Mouse (Mus musculus) thymus, postnatal 0 days (tissue): Measurements from ENCODE around the gene Mfsd4a. TPM values are rescaled to one million over a fixed set of nuclear protein-coding genes. Genes with fewer than 3 reads are reported as not detected.

Experiments used
- DNase-seq: peaks from one replicate; pipeline ENCODE4 v3.0.0-alpha.2; 2015; ENCODE audit warnings: low spot score
- polyA plus RNA-seq: library from polyadenylated mRNA; unstranded; fragments of >200 nt; fragmentation: Nextera tagmentation; extraction: Ambion mirVana; gene quantifications from 2 replicates; pipeline ENCODE4 v1.2.1, GENCODE M21; 2015

Gene Mfsd4a
- polyA plus RNA-seq, 1 experiment from 2014 or later: 17.1 TPM

DNA sequence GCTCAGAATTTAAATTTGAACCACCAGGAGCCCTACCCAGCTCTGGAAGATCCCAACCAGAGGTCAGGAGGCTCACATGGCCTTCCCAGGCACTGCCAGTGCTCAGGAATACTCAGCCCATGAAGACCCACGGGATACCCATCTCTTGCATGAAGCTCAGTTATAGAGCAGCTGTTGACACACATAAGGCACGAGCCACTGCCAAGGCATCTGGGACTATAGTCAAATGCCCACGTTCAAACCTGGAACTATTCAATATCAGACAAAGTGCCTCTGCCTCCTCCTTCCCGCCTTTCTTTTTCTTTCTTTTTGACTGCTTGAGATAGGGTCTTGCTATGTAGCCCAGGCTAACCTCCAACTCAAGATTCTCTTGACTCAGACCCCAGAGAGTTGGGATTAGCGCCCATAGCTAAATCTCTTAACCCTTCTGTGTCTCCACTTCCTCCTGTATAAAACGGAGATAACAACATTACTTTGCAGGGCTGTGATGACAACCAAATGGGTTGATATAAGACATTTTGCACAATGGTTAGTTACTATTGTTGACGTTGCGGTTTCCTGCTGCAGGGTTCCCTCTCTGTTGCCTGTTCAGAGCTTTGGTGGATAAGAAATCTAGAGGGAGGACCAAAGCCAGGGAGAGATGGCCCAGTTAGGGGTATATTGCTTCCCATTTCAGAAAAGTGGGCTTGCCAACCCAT lies 2.2 kb downstream of the Mfsd4a start:
- DNase-seq: no peak

DNA sequence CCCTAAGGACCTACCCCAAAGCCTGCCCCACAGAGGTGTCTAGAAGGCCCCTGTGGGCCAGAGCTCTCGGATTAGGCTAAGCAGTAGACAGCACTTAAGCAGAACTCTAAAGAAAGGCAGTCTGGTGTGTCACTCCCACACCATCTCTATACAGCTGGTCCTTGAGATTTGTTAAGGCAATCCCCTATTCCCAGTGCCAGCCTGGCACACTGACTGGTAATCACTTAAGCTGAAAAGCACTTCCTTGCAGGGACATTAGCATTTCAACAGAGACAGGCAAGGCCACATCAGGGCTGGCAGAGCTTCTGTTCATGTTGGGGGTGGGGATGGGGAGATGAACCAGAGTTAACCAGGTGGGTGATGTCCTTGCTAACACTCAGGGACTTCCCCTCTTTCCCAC lies 2.9 kb downstream of the Mfsd4a start:
- no peak for DNase-seq

GRCm38 (mm10) chr1:132063096-132063495 lies 4.8 kb downstream of the Mfsd4a start:
- DNase-seq: no peak

- no peak for DNase-seq
These were observed 5.9 kb downstream of the Mfsd4a start for GRCm38 (mm10) chr1:132061750-132062541.

DNA sequence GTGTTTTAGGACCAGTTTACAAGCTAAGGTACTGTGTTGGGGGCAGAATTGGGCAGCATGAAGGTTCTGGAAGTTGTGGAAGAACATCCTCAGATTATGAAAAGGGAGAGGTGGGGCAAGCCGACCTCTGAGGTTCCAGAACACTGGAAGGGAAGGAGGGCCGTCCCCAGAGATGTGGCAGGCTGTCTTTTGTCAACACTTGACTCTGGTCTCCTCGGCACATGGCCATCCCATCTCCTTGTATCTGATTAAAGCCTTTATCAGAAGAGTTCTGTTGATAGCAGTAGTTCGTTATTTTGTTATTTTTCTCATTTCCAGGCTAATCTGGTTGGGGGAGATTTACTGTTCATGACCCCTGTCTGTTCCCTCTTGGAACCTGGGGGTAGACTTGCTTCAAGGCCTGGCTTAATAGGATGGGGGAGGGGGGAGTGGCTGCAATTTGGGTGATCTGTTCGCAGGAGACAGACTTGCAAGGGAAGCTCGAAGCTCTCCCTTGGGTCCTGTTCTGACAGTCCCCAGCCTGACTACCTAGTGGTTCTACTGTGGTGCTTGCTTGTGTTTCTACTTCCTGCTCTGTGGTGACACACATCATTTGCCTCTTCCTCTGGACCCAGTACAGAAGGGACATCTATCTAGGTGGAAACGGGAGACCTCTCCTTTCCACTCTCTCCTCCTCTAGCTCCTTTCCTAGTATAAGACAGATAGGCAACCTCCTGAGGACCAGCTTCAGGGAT lies 7.7 kb downstream of the Mfsd4a start:
- no peak for DNase-seq

GRCm38 (mm10) chr1:132058558-132058957 lies 9.3 kb downstream of the Mfsd4a start:
- no peak for DNase-seq

GRCm38 (mm10) chr1:132055054-132055664 lies 12.7 kb downstream of the Mfsd4a start:
- DNase-seq: peak; percentile 13

- no peak for DNase-seq
These were observed 13.5 kb downstream of the Mfsd4a start for GRCm38 (mm10) chr1:132054387-132054786.

DNA sequence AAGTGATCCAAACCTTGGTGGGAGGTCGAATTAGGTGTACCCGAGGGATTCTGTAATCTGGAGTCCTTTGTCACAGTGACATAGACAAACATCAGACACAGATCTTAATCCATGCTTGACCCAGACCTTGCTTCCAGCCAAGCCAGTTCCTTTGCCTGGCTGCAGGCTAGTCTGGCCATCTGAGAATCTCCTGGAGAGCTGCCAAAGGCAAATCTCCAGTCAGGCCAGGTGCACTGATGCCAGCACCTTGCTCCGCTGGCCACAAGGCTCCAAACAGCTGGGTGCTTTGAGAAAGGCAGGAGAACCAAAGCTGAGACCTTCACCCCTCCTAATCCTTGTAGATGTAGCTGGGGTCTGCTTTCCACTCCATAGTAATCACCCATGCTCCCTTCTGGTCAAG lies 16.1 kb downstream of the Mfsd4a start:
- DNase-seq: no peak

DNA sequence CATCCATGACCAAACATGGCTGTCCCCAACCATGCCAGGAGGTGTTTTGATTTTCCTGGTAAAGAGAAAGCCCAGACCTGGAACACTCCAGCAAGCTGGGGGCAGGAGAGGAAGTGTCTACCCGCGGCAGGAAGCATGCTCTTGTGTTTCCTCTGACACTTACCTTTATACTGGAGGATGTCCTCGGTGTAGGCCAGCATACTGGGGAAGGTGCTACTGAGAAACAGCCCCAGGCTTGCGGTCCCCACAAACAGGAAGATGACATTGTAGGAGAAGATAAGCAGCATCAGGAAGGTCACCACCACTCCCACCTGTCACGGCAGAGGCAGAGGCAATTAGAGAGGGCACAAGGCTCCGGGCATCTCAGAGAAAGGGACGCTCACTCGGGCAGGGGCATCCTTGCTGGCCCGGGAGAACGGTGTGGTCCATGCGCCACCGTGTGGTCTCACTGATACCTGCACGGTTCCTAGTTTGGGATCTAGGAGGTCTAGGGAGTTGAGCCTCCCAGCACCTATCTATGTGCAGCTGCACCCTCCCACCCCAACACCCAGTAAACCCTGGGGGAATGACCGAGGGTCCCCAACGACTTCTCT lies 21.6 kb downstream of the Mfsd4a start:
- peak; percentile 72 for DNase-seq

DNA sequence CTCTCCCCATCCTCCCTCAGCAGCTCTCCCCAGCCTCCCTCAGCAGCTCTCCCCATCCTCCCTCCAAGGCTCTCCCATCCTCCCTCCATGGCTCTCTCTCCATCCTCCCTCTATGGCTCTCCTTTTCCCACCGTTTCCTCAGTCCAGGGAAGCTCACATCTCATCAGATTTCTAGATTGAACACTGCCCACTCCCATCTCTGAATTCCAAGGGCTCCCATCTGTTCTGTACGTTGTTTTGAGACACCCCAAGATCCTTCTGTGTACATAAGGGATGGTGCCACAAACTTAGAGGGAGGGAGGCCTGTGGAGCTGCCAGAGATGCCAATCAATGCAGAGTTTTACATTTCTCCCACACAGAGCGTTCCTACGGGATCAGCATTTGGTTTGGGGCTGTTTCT lies 24.1 kb downstream of the Mfsd4a start:
- DNase-seq: no peak

- DNase-seq: no peak
These were observed 27.7 kb downstream of the Mfsd4a start for GRCm38 (mm10) chr1:132040201-132040621.

DNA sequence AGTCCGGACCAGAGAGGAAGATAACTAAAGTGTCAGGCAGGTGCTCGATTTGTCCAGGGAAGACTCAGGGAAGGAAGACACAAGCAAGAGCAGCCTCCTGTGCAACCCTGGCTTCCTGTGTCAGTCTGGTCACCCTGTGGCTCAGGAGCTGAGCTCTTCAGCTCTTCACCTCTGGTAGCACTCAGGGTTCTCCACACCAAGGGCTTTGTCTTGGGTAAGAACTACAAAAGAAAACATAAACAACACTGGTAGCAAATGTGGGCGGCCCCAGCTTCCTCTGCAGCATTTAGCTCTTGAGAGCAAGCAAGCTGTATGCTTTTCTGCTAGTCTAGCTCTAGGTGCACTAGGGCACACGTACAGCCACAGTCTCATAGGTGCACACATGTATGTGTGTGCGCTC lies 29.1 kb downstream of the Mfsd4a start:
- DNase-seq: no peak

GRCm38 (mm10) chr1:132037746-132038145 lies 30.1 kb downstream of the Mfsd4a start:
- no peak for DNase-seq

GRCm38 (mm10) chr1:132032172-132032571 lies 35.7 kb downstream of the Mfsd4a start:
- DNase-seq: no peak

- DNase-seq: peak; percentile 48
These were observed 37.3 kb downstream of the Mfsd4a start for GRCm38 (mm10) chr1:132030574-132030973.

DNA sequence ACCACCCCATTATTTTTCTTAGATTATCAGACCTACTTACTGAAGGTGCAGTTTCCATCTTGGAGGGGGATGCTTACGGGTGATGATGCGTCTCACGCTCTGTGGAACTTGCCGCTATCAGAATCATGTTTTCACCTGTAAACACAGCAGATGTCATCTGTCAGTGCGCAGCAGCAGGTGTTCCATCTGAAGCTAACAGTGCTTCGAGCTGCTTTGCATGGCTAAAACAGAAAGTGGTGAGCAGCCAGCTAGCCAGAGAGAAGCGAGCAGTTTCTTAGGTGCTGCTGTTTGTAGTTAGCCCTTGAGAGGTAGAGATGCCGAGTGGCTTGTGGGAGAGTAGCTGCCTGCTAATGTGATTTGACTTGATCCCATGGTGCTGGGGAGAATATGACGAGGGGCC lies 39.4 kb downstream of the Mfsd4a start:
- DNase-seq: no peak

- no peak for DNase-seq
These were observed 39.9 kb downstream of the Mfsd4a start for GRCm38 (mm10) chr1:132027978-132028377.

GRCm38 (mm10) chr1:132026925-132027646 lies 40.8 kb downstream of the Mfsd4a start:
- no peak for DNase-seq

GRCm38 (mm10) chr1:132022107-132022506 lies 45.8 kb downstream of the Mfsd4a start:
- no peak for DNase-seq

GRCm38 (mm10) chr1:132019876-132020275 lies 48.0 kb downstream of the Mfsd4a start:
- DNase-seq: no peak
